In the genomic region with DNA sequence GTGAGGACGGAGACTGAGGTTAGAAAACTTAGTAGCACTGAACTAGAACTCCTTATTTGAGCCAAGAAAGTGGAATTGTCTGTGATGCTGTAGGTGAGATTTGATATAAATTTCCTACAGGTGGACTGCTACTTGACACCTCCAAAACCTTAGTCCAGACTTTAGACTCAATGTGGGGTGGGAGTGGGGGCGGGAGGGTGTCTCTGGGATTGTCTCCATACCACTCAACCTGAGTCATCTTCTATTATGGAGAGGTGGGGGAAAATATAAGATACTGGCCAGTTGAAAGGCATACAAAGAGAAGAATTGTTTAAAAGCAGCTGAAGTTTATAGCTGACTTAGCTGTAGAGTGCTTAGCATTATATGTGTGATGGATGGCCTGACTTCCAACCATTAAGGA, we compare ENCODE assay signal across 8 mouse cellular contexts. TPM values are rescaled to one million over a fixed set of nuclear protein-coding genes. Genes with fewer than 3 reads are reported as not detected.
DNase-seq lines count a peak whose midpoint lies in the region; ATAC-seq and TF ChIP-seq lines count a peak whose summit lies in the region.

No protein-coding gene starts in this region.

- TF ChIP-seq CTCF in small intestine, adult 2 months (IDR thresholded peaks at IDR 0.05; ENCODE audit: extremely low read depth, insufficient read length, insufficient replicate concordance, low read depth, low read length): no peak

- no peak for TF ChIP-seq POLR2A in small intestine, adult 2 months (IDR thresholded peaks at IDR 0.05; ENCODE audit: low read depth, low read length)

- peak overlapping the region; percentile 89 for H3K4me2 ChIP-seq in limb, embryonic 12.5 days

- H3K27ac ChIP-seq in forebrain, embryonic 10.5 days: peak overlapping the region; percentile 96
- peak overlapping the region; percentile 95; the same call in 1 of the 2 replicates for H3K27ac ChIP-seq in limb, embryonic 12.5 days
- peak overlapping the region; percentile 98 for H3K27ac ChIP-seq in small intestine, adult 2 months (ENCODE audit: insufficient read depth, low read depth, low read length)

- H3K4me1 ChIP-seq in megakaryocyte, embryonic 14.5 days: peaks cover 54% of the 10 kb centered on the region
- peaks cover 61% of the 10 kb centered on the region for H3K4me1 ChIP-seq in forebrain, embryonic 10.5 days
- H3K4me1 ChIP-seq in limb, embryonic 12.5 days (replicated peaks): peaks cover 51% of the 10 kb centered on the region
- H3K4me1 ChIP-seq in small intestine, adult 2 months (ENCODE audit: control insufficient read depth, insufficient read depth, insufficient read length, low read length): peaks cover 14% of the 10 kb centered on the region

- H3K4me3 ChIP-seq in megakaryocyte, embryonic 14.5 days (replicated peaks): peak overlapping the region; percentile 96
- peak overlapping the region; percentile 88 for H3K4me3 ChIP-seq in forebrain, embryonic 10.5 days
- peak overlapping the region; percentile 75 for H3K4me3 ChIP-seq in limb, embryonic 12.5 days (replicated peaks)
- peak overlapping the region; percentile 79 for H3K4me3 ChIP-seq in small intestine, adult 2 months (ENCODE audit: low read depth, low read length)

- no peaks in the 10 kb centered on the region for H3K9me3 ChIP-seq in megakaryocyte, embryonic 14.5 days
- H3K9me3 ChIP-seq in forebrain, embryonic 10.5 days: no peaks in the 10 kb centered on the region
- no peaks in the 10 kb centered on the region for H3K9me3 ChIP-seq in limb, embryonic 12.5 days

- ATAC-seq in megakaryocyte, adult 5-6 weeks (ENCODE audit: poor library complexity, severe bottlenecking): no peak
- no peak for ATAC-seq in limb, embryonic 12.5 days (ENCODE audit: insufficient number of reproducible peaks, insufficient read depth, low FRiP score, low TSS enrichment, low read depth)

- H3K36me3 ChIP-seq in megakaryocyte, embryonic 14.5 days (replicated peaks; ENCODE audit: low read length): peaks cover 44% of the 10 kb centered on the region
- H3K36me3 ChIP-seq in forebrain, embryonic 10.5 days (replicated peaks): peaks cover 48% of the 10 kb centered on the region
- peaks cover 44% of the 10 kb centered on the region for H3K36me3 ChIP-seq in limb, embryonic 12.5 days
- H3K36me3 ChIP-seq in small intestine, adult 2 months (ENCODE audit: control insufficient read depth, insufficient read depth, low read length): peaks cover 35% of the 10 kb centered on the region

- peak overlapping the region; percentile 85 for H3K9ac ChIP-seq in limb, embryonic 12.5 days (replicated peaks)

- WGBS in forebrain, embryonic 10.5 days: 56% methylated on average over 2 of the region's 2 CpGs
- WGBS in limb, embryonic 12.5 days: 45% methylated on average over 2 of the region's 2 CpGs
- 19% methylated on average over 2 of the region's 2 CpGs for WGBS in small intestine, adult 2 months

- DNase-seq in forebrain, embryonic 10.5 days (ENCODE audit: extremely low spot score, low spot score): no peak
- DNase-seq in left cerebral cortex, postnatal 25 days (ENCODE audit: low spot score in 2 of 2): no peak
- no peak for DNase-seq in retina, postnatal 1 day
- no peak for DNase-seq in kidney, postnatal 36 days

- H3K27me3 ChIP-seq in megakaryocyte, embryonic 14.5 days (replicated peaks): no peaks in the 10 kb centered on the region
- peaks cover 26% of the 10 kb centered on the region for H3K27me3 ChIP-seq in forebrain, embryonic 10.5 days (ENCODE audit: poor library complexity, severe bottlenecking)
- H3K27me3 ChIP-seq in limb, embryonic 12.5 days: peaks cover 2% of the 10 kb centered on the region; the same call in 1 of the 2 replicates
- no peaks in the 10 kb centered on the region for H3K27me3 ChIP-seq in small intestine, adult 2 months (ENCODE audit: control insufficient read depth, insufficient read depth, low read length)

- intact Hi-C loops in left cerebral cortex, postnatal 25 days (cut with DNase I): no loop called here

RNA-seq across cellular contexts. Expression of a gene that starts 4.3 kb away (rescaled TPM):
- 10.3 and 12.6 TPM in 2 replicates for polyA plus RNA-seq in megakaryocyte, embryonic 14.5 days (2012; ENCODE audit: insufficient read depth, low replicate concordance)
- 34.3 and 37.7 TPM in 2 replicates for total RNA-seq in megakaryocyte, adult 5-6 weeks (2015)
- total RNA-seq in megakaryocyte, adult 5-6 weeks (2017): 46.7 and 57.3 TPM in 2 replicates
- polyA plus RNA-seq in forebrain, embryonic 10.5 days (2016; fragmentation: Nextera tagmentation; extraction: Ambion mirVana): 57.4 and 59.6 TPM in 2 replicates
- 59.8 and 64.8 TPM in 2 replicates for polyA plus RNA-seq in limb, embryonic 12.5 days (2016; fragmentation: Nextera tagmentation; extraction: Ambion mirVana)
- polyA plus RNA-seq in small intestine, adult 2 months (2012; rRNA removed): 14.1 and 33.2 TPM in 2 replicates
- 10 to 100 TPM; 14.3 to 17.4 TPM for total RNA-seq in left cerebral cortex, postnatal 25 days (2021)

RNA-seq across cellular contexts. Expression of a gene that starts 7.4 kb away (rescaled TPM):
- 23.3 and 103 TPM in 2 replicates for polyA plus RNA-seq in megakaryocyte, embryonic 14.5 days (2012; ENCODE audit: insufficient read depth, low replicate concordance)
- total RNA-seq in megakaryocyte, adult 5-6 weeks (2015): 12.2 and 12.4 TPM in 2 replicates
- total RNA-seq in megakaryocyte, adult 5-6 weeks (2017): 8.9 and 10.8 TPM in 2 replicates
- polyA plus RNA-seq in forebrain, embryonic 10.5 days (2016; fragmentation: Nextera tagmentation; extraction: Ambion mirVana): 73.3 and 74.1 TPM in 2 replicates
- polyA plus RNA-seq in limb, embryonic 12.5 days (2016; fragmentation: Nextera tagmentation; extraction: Ambion mirVana): 50.6 and 52.6 TPM in 2 replicates
- 38.8 and 49.7 TPM in 2 replicates for polyA plus RNA-seq in small intestine, adult 2 months (2012; rRNA removed)
- total RNA-seq in left cerebral cortex, postnatal 25 days (2021): 10 to 100 TPM; 86.5 to 94.7 TPM

RNA-seq across cellular contexts. Expression of a gene that starts 8.6 kb away (rescaled TPM):
- 0.68 TPM in 1 of 2 replicates, not detected in the other for polyA plus RNA-seq in megakaryocyte, embryonic 14.5 days (2012; ENCODE audit: insufficient read depth, low replicate concordance)
- total RNA-seq in megakaryocyte, adult 5-6 weeks (2015): not detected in 2 replicates
- total RNA-seq in megakaryocyte, adult 5-6 weeks (2017): not detected in 2 replicates
- polyA plus RNA-seq in forebrain, embryonic 10.5 days (2016; fragmentation: Nextera tagmentation; extraction: Ambion mirVana): 0.74 and 1.4 TPM in 2 replicates
- polyA plus RNA-seq in limb, embryonic 12.5 days (2016; fragmentation: Nextera tagmentation; extraction: Ambion mirVana): 1.2 and 1.7 TPM in 2 replicates
- polyA plus RNA-seq in small intestine, adult 2 months (2012; rRNA removed): 0.32 and 0.69 TPM in 2 replicates
- 1 to 10 TPM; 4.0 to 5.6 TPM for total RNA-seq in left cerebral cortex, postnatal 25 days (2021)

RNA-seq across cellular contexts. Expression of a gene that starts 12.0 kb away (rescaled TPM):
- polyA plus RNA-seq in megakaryocyte, embryonic 14.5 days (2012; ENCODE audit: insufficient read depth, low replicate concordance): 10.8 and 11.8 TPM in 2 replicates
- 0.56 and 1.9 TPM in 2 replicates for total RNA-seq in megakaryocyte, adult 5-6 weeks (2015)
- 1.0 TPM in 1 of 2 replicates, not detected in the other for total RNA-seq in megakaryocyte, adult 5-6 weeks (2017)
- 147 TPM in 2 replicates for polyA plus RNA-seq in forebrain, embryonic 10.5 days (2016; fragmentation: Nextera tagmentation; extraction: Ambion mirVana)
- 127 and 128 TPM in 2 replicates for polyA plus RNA-seq in limb, embryonic 12.5 days (2016; fragmentation: Nextera tagmentation; extraction: Ambion mirVana)
- 119 and 213 TPM in 2 replicates for polyA plus RNA-seq in small intestine, adult 2 months (2012; rRNA removed)
- 10 to 100 TPM in 1 of 2 experiments, 1 to 10 TPM in 1; 9.3 to 10.1 TPM for total RNA-seq in left cerebral cortex, postnatal 25 days (2021)

RNA-seq across cellular contexts. Expression of a gene that starts 13.7 kb away (rescaled TPM):
- polyA plus RNA-seq in megakaryocyte, embryonic 14.5 days (2012; ENCODE audit: insufficient read depth, low replicate concordance): 0.37 TPM in 1 of 2 replicates, not detected in the other
- total RNA-seq in megakaryocyte, adult 5-6 weeks (2015): 8.3 and 12.5 TPM in 2 replicates
- total RNA-seq in megakaryocyte, adult 5-6 weeks (2017): 15.7 and 18.9 TPM in 2 replicates
- polyA plus RNA-seq in forebrain, embryonic 10.5 days (2016; fragmentation: Nextera tagmentation; extraction: Ambion mirVana): 36.7 and 37.3 TPM in 2 replicates
- 38.6 and 40.1 TPM in 2 replicates for polyA plus RNA-seq in limb, embryonic 12.5 days (2016; fragmentation: Nextera tagmentation; extraction: Ambion mirVana)
- polyA plus RNA-seq in small intestine, adult 2 months (2012; rRNA removed): 15.6 and 23.3 TPM in 2 replicates
- 10 to 100 TPM; 40.4 to 41.7 TPM for total RNA-seq in left cerebral cortex, postnatal 25 days (2021)
